Mouse (Mus musculus): ENCODE data around the gene Kif1b. TPM values are rescaled to one million over a fixed set of nuclear protein-coding genes. Genes with fewer than 3 reads are reported as not detected.

The Kif1b gene
- 35.6 and 36.7 TPM in 2 replicates for polyA plus RNA-seq (2015; fragmentation: Nextera tagmentation; extraction: Ambion mirVana)

DNA sequence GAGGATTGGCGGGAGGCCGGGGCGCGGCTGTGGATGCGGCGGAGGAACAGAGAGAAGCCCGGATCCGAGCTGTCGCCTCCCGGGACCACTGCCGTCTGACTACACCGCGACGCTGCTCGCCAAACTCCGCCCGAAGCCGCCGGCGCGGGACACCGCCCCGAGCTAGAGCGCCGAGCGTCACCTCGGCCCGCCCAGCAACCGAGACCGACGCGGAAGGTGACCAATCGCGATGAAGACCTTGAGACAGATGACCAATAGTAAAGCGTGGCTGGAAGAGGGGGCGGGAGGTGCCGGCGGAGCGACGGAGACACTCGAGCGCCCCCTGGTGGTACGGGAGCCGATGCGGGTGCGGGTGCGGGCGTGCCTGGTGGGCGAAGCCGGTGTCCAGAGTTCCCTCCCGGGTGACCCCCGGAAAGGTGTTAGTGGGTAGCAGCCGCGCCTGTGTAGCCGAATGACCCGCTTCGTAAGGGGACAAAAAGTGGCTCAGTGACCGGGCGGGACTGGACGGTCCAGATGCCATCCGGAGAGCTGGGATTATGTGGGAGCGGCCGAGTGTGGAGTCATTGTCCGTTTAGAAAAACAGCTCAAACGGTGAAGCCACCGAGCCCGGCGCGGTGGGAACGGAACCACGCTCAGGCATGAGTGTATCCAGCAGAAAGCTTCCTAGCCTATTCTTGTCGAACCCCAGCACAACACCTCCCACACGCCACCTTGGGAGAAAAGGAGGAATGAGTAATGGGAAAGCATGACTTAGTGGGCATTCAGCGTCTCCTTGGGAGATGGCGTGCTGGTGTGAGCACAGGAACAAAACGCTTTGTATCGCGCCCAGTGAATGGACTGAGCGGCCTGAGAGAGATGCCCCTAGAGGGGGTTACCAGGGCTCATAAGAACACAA, at the start of gene Kif1b:
Kif1b (minus strand) TSS at position 98 of the 895 bp plus-strand sequence.
- H3K9me3 ChIP-seq (ENCODE audit: low read length), result no peaks in the 10 kb centered on the region
- H3K27ac ChIP-seq (ENCODE audit: low read length), result peak within 1 kb of the TSS; percentile 96
- H3K4me2 ChIP-seq (replicated peaks; ENCODE audit: low read depth, low read length), result peak within 1 kb of the TSS; percentile 85
- H3K36me3 ChIP-seq (ENCODE audit: insufficient read depth, low read length), result no peaks in the 10 kb centered on the region
- H3K4me3 ChIP-seq (ENCODE audit: low read depth, low read length), result peak within 1 kb of the TSS; percentile 96
- H3K9ac ChIP-seq (replicated peaks; ENCODE audit: low read depth), result peak within 1 kb of the TSS; percentile 89
- no peaks in the 10 kb centered on the region for H3K27me3 ChIP-seq (replicated peaks; ENCODE audit: insufficient read depth, low read length)
- ATAC-seq, result peak; percentile 99
- peaks cover 14% of the 10 kb centered on the region; the same call in 1 of the 2 replicates for H3K4me1 ChIP-seq (ENCODE audit: insufficient read depth, low read depth, low read length)
- 3% methylated on average over 73 of the region's 79 CpGs for WGBS
- TF ChIP-seq EP300 (IDR thresholded peaks at IDR 0.05), result no peak
- TF ChIP-seq CTCF (IDR thresholded peaks at IDR 0.05), result peak; percentile 97
- DNase-seq (ENCODE audit: low spot score), result peak; percentile 97

- Histone ChIP-seq H3K4me1 (ENCODE audit: insufficient read depth, low read depth, low read length) (no peaks in the 10 kb centered on the region), H3K4me3 (ENCODE audit: low read depth, low read length) (no peak overlapping the region), H3K4me2 (replicated peaks; ENCODE audit: low read depth, low read length) (no peak overlapping the region), H3K36me3 (ENCODE audit: insufficient read depth, low read length) (peaks cover 61% of the 10 kb centered on the region), H3K9ac (replicated peaks; ENCODE audit: low read depth) (no peak overlapping the region), H3K27ac (ENCODE audit: low read length) (no peak overlapping the region), H3K9me3 (ENCODE audit: low read length) (no peaks in the 10 kb centered on the region), H3K27me3 (replicated peaks; ENCODE audit: insufficient read depth, low read length) (no peaks in the 10 kb centered on the region)
- ATAC-seq (no peak), DNase-seq (ENCODE audit: low spot score) (no peak)
- WGBS, result 95% methylated on average over 8 of the region's 8 CpGs
- TF ChIP-seq EP300 (IDR thresholded peaks at IDR 0.05) (no peak), CTCF (IDR thresholded peaks at IDR 0.05) (no peak)
Observed at GRCm38 (mm10) chr4:149354671-149355070, 47.2 kb upstream of the Kif1b start.

DNA sequence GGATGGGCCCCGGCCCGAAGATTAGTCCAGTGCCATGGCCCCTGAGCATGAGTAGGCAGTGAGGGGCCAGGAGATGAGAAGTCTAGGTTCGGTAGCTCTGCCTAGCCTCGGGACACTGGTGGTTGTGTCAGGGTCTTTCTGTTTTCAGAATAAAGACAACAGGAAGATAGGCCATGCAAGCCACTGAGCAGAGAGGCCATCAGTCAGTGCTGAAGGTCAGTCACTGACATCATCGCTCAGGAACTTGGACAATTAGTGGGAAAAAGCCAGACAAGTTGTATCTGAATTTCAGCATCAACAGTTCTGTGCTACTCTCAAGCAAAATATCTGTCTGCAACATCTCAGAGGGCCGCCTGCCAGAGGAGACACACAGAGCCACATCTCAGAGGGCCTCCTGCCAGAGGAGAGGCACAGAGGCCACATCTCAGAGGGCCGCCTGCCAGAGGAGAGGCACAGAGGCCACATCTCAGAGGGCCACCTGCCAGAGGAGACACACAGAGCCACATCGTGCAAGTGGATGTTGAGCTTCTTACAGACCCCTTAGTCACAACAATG, 44.2 kb upstream of the Kif1b start:
- ATAC-seq, result no peak
- WGBS, result 80% methylated on average over 8 of the region's 8 CpGs

GRCm38 (mm10) chr4:149348963-149349362, 41.5 kb upstream of the Kif1b start:
- peaks cover 45% of the 10 kb centered on the region for H3K36me3 ChIP-seq (ENCODE audit: insufficient read depth, low read length)
- no peak overlapping the region for H3K4me2 ChIP-seq (replicated peaks; ENCODE audit: low read depth, low read length)
- no peak overlapping the region for H3K9ac ChIP-seq (replicated peaks; ENCODE audit: low read depth)
- 83% methylated on average over 5 of the region's 5 CpGs for WGBS
- H3K9me3 ChIP-seq (ENCODE audit: low read length), result no peaks in the 10 kb centered on the region
- no peak for DNase-seq (ENCODE audit: low spot score)
- no peak for ATAC-seq
- no peaks in the 10 kb centered on the region for H3K4me1 ChIP-seq (ENCODE audit: insufficient read depth, low read depth, low read length)
- H3K27me3 ChIP-seq (replicated peaks; ENCODE audit: insufficient read depth, low read length), result no peaks in the 10 kb centered on the region
- H3K4me3 ChIP-seq (ENCODE audit: low read depth, low read length), result no peak overlapping the region
- peak; percentile 42 for TF ChIP-seq CTCF (IDR thresholded peaks at IDR 0.05)
- TF ChIP-seq EP300 (IDR thresholded peaks at IDR 0.05), result no peak
- no peak overlapping the region for H3K27ac ChIP-seq (ENCODE audit: low read length)

More for the DNA sequence above, 44.2 kb upstream of the Kif1b start:
- no peak for TF ChIP-seq CTCF (IDR thresholded peaks at IDR 0.05)
- no peak for TF ChIP-seq EP300 (IDR thresholded peaks at IDR 0.05)
- DNase-seq (ENCODE audit: low spot score), result no peak
- Histone ChIP-seq H3K4me2 (replicated peaks; ENCODE audit: low read depth, low read length) (no peak overlapping the region), H3K27ac (ENCODE audit: low read length) (no peak overlapping the region), H3K4me1 (ENCODE audit: insufficient read depth, low read depth, low read length) (no peaks in the 10 kb centered on the region), H3K9me3 (ENCODE audit: low read length) (no peaks in the 10 kb centered on the region), H3K9ac (replicated peaks; ENCODE audit: low read depth) (no peak overlapping the region), H3K27me3 (replicated peaks; ENCODE audit: insufficient read depth, low read length) (no peaks in the 10 kb centered on the region), H3K4me3 (ENCODE audit: low read depth, low read length) (no peak overlapping the region), H3K36me3 (ENCODE audit: insufficient read depth, low read length) (peaks cover 51% of the 10 kb centered on the region)

DNA sequence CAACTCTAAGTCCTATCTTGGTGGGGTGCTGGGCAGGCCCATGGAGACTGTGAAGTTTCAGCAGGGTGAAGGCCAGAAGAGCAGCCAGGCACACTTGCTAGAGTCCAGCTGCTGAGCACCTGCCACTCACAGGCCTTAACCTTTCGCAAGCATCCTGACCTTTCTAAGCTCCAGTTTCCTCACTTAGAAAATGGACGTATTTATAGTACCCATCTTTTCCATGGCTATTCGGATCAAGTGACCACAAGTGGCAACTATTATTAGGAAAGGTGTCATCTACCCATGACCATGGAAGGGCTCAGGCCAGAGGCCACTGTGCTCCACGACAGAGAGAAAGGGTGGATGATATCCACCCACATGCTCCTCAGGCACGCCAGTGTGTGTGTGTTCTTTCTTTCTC, 38.4 kb upstream of the Kif1b start:
- ATAC-seq (no peak), DNase-seq (ENCODE audit: low spot score) (no peak)
- peaks cover 36% of the 10 kb centered on the region for H3K36me3 ChIP-seq (ENCODE audit: insufficient read depth, low read length)

GRCm38 (mm10) chr4:149344311-149344710, 36.8 kb upstream of the Kif1b start:
- TF ChIP-seq CTCF (IDR thresholded peaks at IDR 0.05) (no peak), EP300 (IDR thresholded peaks at IDR 0.05) (no peak)
- Histone ChIP-seq H3K27me3 (replicated peaks; ENCODE audit: insufficient read depth, low read length) (no peaks in the 10 kb centered on the region), H3K4me2 (replicated peaks; ENCODE audit: low read depth, low read length) (no peak overlapping the region), H3K9me3 (ENCODE audit: low read length) (no peaks in the 10 kb centered on the region), H3K9ac (replicated peaks; ENCODE audit: low read depth) (no peak overlapping the region), H3K36me3 (ENCODE audit: insufficient read depth, low read length) (peaks cover 34% of the 10 kb centered on the region), H3K27ac (ENCODE audit: low read length) (no peak overlapping the region), H3K4me1 (ENCODE audit: insufficient read depth, low read depth, low read length) (no peaks in the 10 kb centered on the region), H3K4me3 (ENCODE audit: low read depth, low read length) (no peak overlapping the region)
- WGBS, result 81% methylated on average over 8 of the region's 8 CpGs
- ATAC-seq (no peak), DNase-seq (ENCODE audit: low spot score) (no peak)

More for the DNA sequence above, 38.4 kb upstream of the Kif1b start:
- H3K27me3 ChIP-seq (replicated peaks; ENCODE audit: insufficient read depth, low read length), result no peaks in the 10 kb centered on the region
- TF ChIP-seq CTCF (IDR thresholded peaks at IDR 0.05), result no peak
- TF ChIP-seq EP300 (IDR thresholded peaks at IDR 0.05), result no peak
- WGBS, result 76% methylated on average over 5 of the region's 5 CpGs
- no peak overlapping the region for H3K9ac ChIP-seq (replicated peaks; ENCODE audit: low read depth)
- no peaks in the 10 kb centered on the region for H3K9me3 ChIP-seq (ENCODE audit: low read length)
- H3K4me3 ChIP-seq (ENCODE audit: low read depth, low read length), result no peak overlapping the region
- no peaks in the 10 kb centered on the region for H3K4me1 ChIP-seq (ENCODE audit: insufficient read depth, low read depth, low read length)
- H3K4me2 ChIP-seq (replicated peaks; ENCODE audit: low read depth, low read length), result no peak overlapping the region
- H3K27ac ChIP-seq (ENCODE audit: low read length), result no peak overlapping the region
